Mouse (Mus musculus): ENCODE results near the gene Pgpep1. TPM values are rescaled to one million over a fixed set of nuclear protein-coding genes. Genes with fewer than 3 reads are reported as not detected.

The Pgpep1 gene
- polyA plus RNA-seq, 1 experiment: 3.7 TPM

GRCm38 (mm10) chr8:70614469-70614868, 45.7 kb downstream of the Pgpep1 start:
- no peak for TF ChIP-seq GATA1 (IDR thresholded peaks at IDR 0.05; ENCODE audit: low read length)

GRCm38 (mm10) chr8:70613763-70614162, 46.4 kb downstream of the Pgpep1 start:
- TF ChIP-seq GATA1 (IDR thresholded peaks at IDR 0.05; ENCODE audit: low read length): no peak

- TF ChIP-seq GATA1 (IDR thresholded peaks at IDR 0.05; ENCODE audit: low read length): no peak
These were observed 48.3 kb downstream of the Pgpep1 start for GRCm38 (mm10) chr8:70611849-70612248.

- no peak for TF ChIP-seq GATA1 (IDR thresholded peaks at IDR 0.05; ENCODE audit: low read length)
These were observed 49.1 kb downstream of the Pgpep1 start for GRCm38 (mm10) chr8:70610796-70611771.

GRCm38 (mm10) chr8:70609849-70610795, 50.1 kb downstream of the Pgpep1 start:
- no peak for TF ChIP-seq GATA1 (IDR thresholded peaks at IDR 0.05; ENCODE audit: low read length)

- TF ChIP-seq GATA1 (IDR thresholded peaks at IDR 0.05; ENCODE audit: low read length): no peak
These were observed 50.8 kb downstream of the Pgpep1 start for GRCm38 (mm10) chr8:70609368-70609848.

GRCm38 (mm10) chr8:70608749-70609367, 51.3 kb downstream of the Pgpep1 start, which contains the start of gene Ssbp4:
TSS of gene Ssbp4 (minus strand) at chr8:70608872.
- no peak for TF ChIP-seq GATA1 (IDR thresholded peaks at IDR 0.05; ENCODE audit: low read length)

- no peak for TF ChIP-seq GATA1 (IDR thresholded peaks at IDR 0.05; ENCODE audit: low read length)
These were observed 52.1 kb downstream of the Pgpep1 start for GRCm38 (mm10) chr8:70607898-70608748.

- no peak for TF ChIP-seq GATA1 (IDR thresholded peaks at IDR 0.05; ENCODE audit: low read length)
These were observed 52.6 kb downstream of the Pgpep1 start for GRCm38 (mm10) chr8:70607603-70607897.

- TF ChIP-seq GATA1 (IDR thresholded peaks at IDR 0.05; ENCODE audit: low read length): no peak
These were observed 53.2 kb downstream of the Pgpep1 start for GRCm38 (mm10) chr8:70606780-70607602.

- TF ChIP-seq GATA1 (IDR thresholded peaks at IDR 0.05; ENCODE audit: low read length): no peak
These were observed 54.1 kb downstream of the Pgpep1 start for GRCm38 (mm10) chr8:70605871-70606779.

- TF ChIP-seq GATA1 (IDR thresholded peaks at IDR 0.05; ENCODE audit: low read length): no peak
These were observed 55.6 kb downstream of the Pgpep1 start for GRCm38 (mm10) chr8:70604558-70604957.

All from G1E-ER4 (cell line).